Mouse (Mus musculus): ENCODE measurements around the gene Zkscan8. TPM values are rescaled to one million over a fixed set of nuclear protein-coding genes. Genes with fewer than 3 reads are reported as not detected.
A peak's percentile ranks its signal among the peaks of the same experiment; 100 is the strongest.
"Not testable (repeated sequence)": the region's sequence is repeated elsewhere in the genome, so short reads cannot be mapped to it uniquely, and the experiment has no call there.

Zkscan8 gene
- 6.7 and 7.0 TPM in 2 replicates for polyA plus RNA-seq (2012; rRNA removed)

DNA sequence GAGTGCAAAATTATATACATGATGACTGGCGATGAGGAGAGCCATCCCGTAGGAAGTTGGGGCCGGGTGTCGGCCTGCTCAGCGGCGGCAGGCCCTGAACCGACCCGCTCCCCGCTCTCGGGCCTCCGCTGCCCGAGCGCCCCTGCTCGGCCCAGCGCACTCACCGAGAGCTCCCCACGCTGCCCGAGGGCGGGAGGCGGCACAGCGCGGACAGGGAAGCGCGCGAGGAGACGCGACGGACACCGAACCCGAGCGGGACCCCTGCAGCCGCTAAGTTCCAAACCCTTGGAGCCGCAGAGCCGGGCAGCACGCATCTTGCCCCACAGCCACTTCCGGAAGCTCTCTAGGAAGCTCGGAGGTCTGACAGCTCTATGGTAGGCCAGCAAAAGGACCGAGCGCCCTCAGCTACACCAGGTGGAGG lies at the start of gene Zkscan8:
Zkscan8 (minus strand) TSS at position 340 of the 421 bp plus-strand sequence.
- TF ChIP-seq POLR2A (IDR thresholded peaks at IDR 0.05; ENCODE audit: extremely low read depth, insufficient read depth, low read length) = 0 out of 2 replicates have a peak, but pooled peaks have one; percentile 24
- TF ChIP-seq CTCF (IDR thresholded peaks at IDR 0.05; ENCODE audit: extremely low read depth, insufficient read depth, low read length) = no peak
- Histone ChIP-seq H3K4me3 (ENCODE audit: insufficient read depth, low read length) (peak within 1 kb of the TSS; percentile 79), H3K27ac (ENCODE audit: insufficient read depth, low read length) (peak within 1 kb of the TSS; percentile 67), H3K4me1 (ENCODE audit: control insufficient read depth, insufficient read depth, low read length) (no peaks in the 10 kb centered on the region)

DNA sequence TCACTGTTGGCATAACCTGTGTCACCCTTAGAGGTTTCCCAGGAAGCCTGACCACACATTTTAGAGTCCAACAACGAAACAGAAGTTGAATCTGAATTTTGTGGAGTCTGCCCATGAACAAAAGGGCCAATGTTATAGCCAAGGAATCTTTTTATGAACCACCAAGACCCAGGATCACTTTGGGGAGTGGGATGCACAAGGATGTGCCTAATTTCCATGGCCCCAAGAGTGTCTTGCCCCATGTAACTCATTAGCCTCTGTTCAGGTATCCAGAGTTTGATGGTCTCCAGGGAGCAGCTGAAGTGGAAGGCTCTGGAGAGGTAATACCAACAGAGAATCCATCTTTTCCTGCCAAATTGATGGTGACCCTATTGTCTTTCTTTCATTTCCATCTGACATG lies 28.9 kb upstream of the Zkscan8 start, which contains the start of gene Olfr1535:
Olfr1535 (minus strand) TSS at position 101 of the 400 bp plus-strand sequence.
- no peak within 1 kb of the TSS for H3K27ac ChIP-seq (ENCODE audit: insufficient read depth, low read length)
- no peaks in the 10 kb centered on the region for H3K4me1 ChIP-seq (ENCODE audit: control insufficient read depth, insufficient read depth, low read length)
- no peak within 1 kb of the TSS for H3K4me3 ChIP-seq (ENCODE audit: insufficient read depth, low read length)
- TF ChIP-seq POLR2A (IDR thresholded peaks at IDR 0.05; ENCODE audit: extremely low read depth, insufficient read depth, low read length) = no peak
- TF ChIP-seq CTCF (IDR thresholded peaks at IDR 0.05; ENCODE audit: extremely low read depth, insufficient read depth, low read length) = no peak

DNA sequence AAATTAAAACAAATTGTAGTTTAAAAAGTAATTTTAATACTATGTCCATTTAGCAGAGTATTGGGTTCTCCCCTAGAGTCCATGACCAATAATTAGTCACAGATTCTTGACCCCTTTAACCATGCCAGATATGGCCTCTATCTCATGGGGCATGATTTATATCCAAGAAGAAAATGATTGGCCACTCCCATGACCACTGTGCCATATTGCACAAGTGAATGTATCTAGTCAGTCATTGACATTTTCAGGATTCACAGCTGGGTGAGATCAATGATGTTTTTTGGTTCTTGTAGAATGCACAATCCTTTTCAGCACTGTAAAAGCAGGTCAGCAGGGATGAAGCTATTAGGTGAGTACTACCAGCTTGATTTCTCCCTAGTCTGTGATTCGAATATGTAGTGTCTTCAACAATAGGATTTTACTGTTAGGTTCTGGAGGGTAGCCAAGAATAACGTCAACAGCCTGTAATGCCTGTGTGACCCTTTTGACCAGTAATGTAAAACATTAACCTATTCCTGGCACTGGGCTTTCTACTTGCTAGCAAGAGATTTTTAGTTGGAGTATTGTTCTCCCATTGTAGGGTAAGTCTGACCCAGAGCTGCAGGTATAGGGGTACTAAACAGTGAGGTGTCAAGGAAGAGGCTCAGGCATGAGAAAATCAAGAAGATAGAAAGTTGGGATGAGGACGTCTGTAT lies 19.6 kb upstream of the Zkscan8 start:
- H3K27ac ChIP-seq (ENCODE audit: insufficient read depth, low read length) = no peak overlapping the region
- TF ChIP-seq CTCF (IDR thresholded peaks at IDR 0.05; ENCODE audit: extremely low read depth, insufficient read depth, low read length) = no peak
- TF ChIP-seq POLR2A (IDR thresholded peaks at IDR 0.05; ENCODE audit: extremely low read depth, insufficient read depth, low read length) = no peak
- no peak overlapping the region for H3K4me3 ChIP-seq (ENCODE audit: insufficient read depth, low read length)
- H3K4me1 ChIP-seq (ENCODE audit: control insufficient read depth, insufficient read depth, low read length) = no peaks in the 10 kb centered on the region

DNA sequence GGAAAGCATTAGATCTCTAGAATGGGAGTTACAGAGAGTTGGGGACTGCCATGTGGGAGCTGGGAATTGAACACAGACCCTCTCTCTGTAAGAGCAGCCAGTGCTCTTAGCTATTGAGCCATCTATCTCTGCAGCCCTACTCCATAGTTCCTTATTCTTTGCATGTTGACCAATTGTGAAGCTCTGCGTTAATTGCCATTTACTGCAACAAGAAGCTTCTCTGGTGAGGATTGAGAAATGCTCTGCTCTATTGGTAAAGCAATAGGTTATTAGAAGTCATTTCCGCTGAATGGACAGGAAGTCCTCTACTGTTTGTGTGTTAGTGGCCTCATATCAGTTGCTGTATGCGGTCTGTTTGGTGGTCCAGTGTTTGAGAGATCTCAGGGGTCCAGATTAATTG lies 18.6 kb upstream of the Zkscan8 start:
- no peaks in the 10 kb centered on the region for H3K4me1 ChIP-seq (ENCODE audit: control insufficient read depth, insufficient read depth, low read length)
- no peak overlapping the region for H3K27ac ChIP-seq (ENCODE audit: insufficient read depth, low read length)
- no peak overlapping the region for H3K4me3 ChIP-seq (ENCODE audit: insufficient read depth, low read length)
- TF ChIP-seq POLR2A (IDR thresholded peaks at IDR 0.05; ENCODE audit: extremely low read depth, insufficient read depth, low read length) (no peak), CTCF (IDR thresholded peaks at IDR 0.05; ENCODE audit: extremely low read depth, insufficient read depth, low read length) (no peak)

DNA sequence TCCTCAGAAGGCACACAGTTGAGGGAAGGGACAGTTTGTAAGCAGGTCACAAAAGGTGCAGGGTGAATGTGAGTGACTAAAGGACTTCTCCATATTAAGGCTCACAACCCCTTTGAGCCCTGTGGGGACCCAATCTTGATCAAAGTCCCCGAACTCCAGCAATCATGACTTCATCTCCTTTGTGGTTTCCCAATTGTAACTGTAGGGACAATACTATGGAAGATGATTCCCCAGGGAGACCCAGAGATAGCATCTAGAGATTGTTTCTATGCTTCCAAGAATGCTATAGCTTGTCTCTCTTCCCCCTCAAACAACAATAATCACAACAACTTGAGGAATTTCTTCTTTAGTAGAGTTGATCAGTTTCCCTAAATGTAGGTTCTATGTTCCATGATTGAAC lies 11.8 kb upstream of the Zkscan8 start, which contains the start of gene Olfr1366:
Olfr1366 (minus strand) TSS at position 101 of the 400 bp plus-strand sequence.
- H3K4me3 ChIP-seq (ENCODE audit: insufficient read depth, low read length) = no peak within 1 kb of the TSS
- no peaks in the 10 kb centered on the region for H3K4me1 ChIP-seq (ENCODE audit: control insufficient read depth, insufficient read depth, low read length)
- no peak for TF ChIP-seq CTCF (IDR thresholded peaks at IDR 0.05; ENCODE audit: extremely low read depth, insufficient read depth, low read length)
- no peak for TF ChIP-seq POLR2A (IDR thresholded peaks at IDR 0.05; ENCODE audit: extremely low read depth, insufficient read depth, low read length)
- H3K27ac ChIP-seq (ENCODE audit: insufficient read depth, low read length) = no peak within 1 kb of the TSS

GRCm38 (mm10) chr13:21530136-21530535 lies 784 bp downstream of the Zkscan8 start:
- H3K4me3 ChIP-seq (ENCODE audit: insufficient read depth, low read length) = peak overlapping the region; percentile 79; the same call in 1 of the 2 replicates
- no peaks in the 10 kb centered on the region; the same call in 1 of the 2 replicates for H3K4me1 ChIP-seq (ENCODE audit: control insufficient read depth, insufficient read depth, low read length)
- H3K27ac ChIP-seq (ENCODE audit: insufficient read depth, low read length) = no peak overlapping the region
- TF ChIP-seq CTCF (IDR thresholded peaks at IDR 0.05; ENCODE audit: extremely low read depth, insufficient read depth, low read length) (no peak), POLR2A (IDR thresholded peaks at IDR 0.05; ENCODE audit: extremely low read depth, insufficient read depth, low read length) (no peak)

DNA sequence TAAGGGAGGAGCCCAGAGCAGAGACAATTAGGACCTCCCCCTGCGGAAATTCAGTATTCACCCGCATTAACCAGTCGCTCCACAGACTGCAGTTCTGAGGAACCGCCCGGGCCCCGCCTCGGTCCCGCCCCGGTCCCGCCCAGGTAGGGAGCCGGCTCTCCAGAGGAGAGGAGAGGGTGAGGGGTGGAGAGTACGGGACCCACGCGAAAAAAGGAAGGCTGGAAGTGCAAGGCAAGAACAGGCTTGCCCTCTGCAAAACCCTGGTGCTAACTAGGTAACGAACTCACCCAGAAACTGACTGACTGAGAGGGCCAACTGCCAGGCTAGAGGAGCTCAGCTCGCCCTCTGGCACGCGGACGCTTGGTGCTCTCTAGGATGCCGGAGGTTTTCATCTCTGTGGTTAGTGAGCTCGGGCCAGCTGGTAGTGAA lies 24.7 kb downstream of the Zkscan8 start:
- H3K4me1 ChIP-seq (ENCODE audit: control insufficient read depth, insufficient read depth, low read length) = no peaks in the 10 kb centered on the region; the same call in 1 of the 2 replicates
- TF ChIP-seq CTCF (IDR thresholded peaks at IDR 0.05; ENCODE audit: extremely low read depth, insufficient read depth, low read length) (no peak), POLR2A (IDR thresholded peaks at IDR 0.05; ENCODE audit: extremely low read depth, insufficient read depth, low read length) (peak; percentile 58; the same call in 1 of the 2 replicates)
- H3K27ac ChIP-seq (ENCODE audit: insufficient read depth, low read length) = peak overlapping the region; percentile 71
- peak overlapping the region; percentile 90 for H3K4me3 ChIP-seq (ENCODE audit: insufficient read depth, low read length)

GRCm38 (mm10) chr13:21502296-21502695 lies 28.6 kb downstream of the Zkscan8 start:
- Histone ChIP-seq H3K4me3 (ENCODE audit: insufficient read depth, low read length) (no peak overlapping the region), H3K27ac (ENCODE audit: insufficient read depth, low read length) (no peak overlapping the region), H3K4me1 (ENCODE audit: control insufficient read depth, insufficient read depth, low read length) (no peaks in the 10 kb centered on the region; the same call in 1 of the 2 replicates)
- TF ChIP-seq CTCF (IDR thresholded peaks at IDR 0.05; ENCODE audit: extremely low read depth, insufficient read depth, low read length) (no peak), POLR2A (IDR thresholded peaks at IDR 0.05; ENCODE audit: extremely low read depth, insufficient read depth, low read length) (no peak)

DNA sequence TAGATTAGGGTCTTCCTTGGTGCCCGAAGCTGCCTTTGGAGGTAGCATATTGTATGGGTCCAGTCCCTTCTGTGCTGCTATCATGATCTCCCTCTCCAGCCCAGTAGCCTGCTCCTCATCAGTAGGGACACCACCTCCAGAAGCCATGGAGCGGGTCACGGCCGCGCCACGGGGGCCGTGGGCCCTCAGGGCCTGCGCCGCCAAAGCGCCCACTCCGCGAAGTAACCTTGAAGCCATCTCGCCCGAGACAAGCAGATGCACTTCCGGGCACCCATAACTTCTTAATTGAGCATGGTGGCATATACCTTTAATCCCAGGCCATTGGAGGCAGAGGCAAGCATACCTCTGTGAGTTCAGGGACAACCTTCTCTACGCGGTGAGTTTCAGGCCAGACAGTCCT lies 29.7 kb downstream of the Zkscan8 start, which contains the start of gene Gm11273:
Gm11273 (minus strand) TSS at position 237 of the 400 bp plus-strand sequence.
- not testable (repeated sequence) for H3K4me3 ChIP-seq (ENCODE audit: insufficient read depth, low read length); H3K27ac ChIP-seq (ENCODE audit: insufficient read depth, low read length); H3K4me1 ChIP-seq (ENCODE audit: control insufficient read depth, insufficient read depth, low read length)

- Histone ChIP-seq H3K4me3 (ENCODE audit: insufficient read depth, low read length) (no peak within 1 kb of the TSS), H3K4me1 (ENCODE audit: control insufficient read depth, insufficient read depth, low read length) (no peaks in the 10 kb centered on the region), H3K27ac (ENCODE audit: insufficient read depth, low read length) (no peak within 1 kb of the TSS)
- TF ChIP-seq POLR2A (IDR thresholded peaks at IDR 0.05; ENCODE audit: extremely low read depth, insufficient read depth, low read length) = no peak
- TF ChIP-seq CTCF (IDR thresholded peaks at IDR 0.05; ENCODE audit: extremely low read depth, insufficient read depth, low read length) = no peak
These were observed 35.8 kb downstream of the Zkscan8 start, which contains the start of gene AK157302 for GRCm38 (mm10) chr13:21495080-21495479. AK157302 (plus strand) TSS chr13:21495223.

Data from cortical plate, adult 2 months (tissue).